Mouse (Mus musculus) megakaryocyte progenitor cell, adult 5-6 weeks (primary cell): ENCODE data around the gene Tceal3. TPM values are rescaled to one million over a fixed set of nuclear protein-coding genes. Genes with fewer than 3 reads are reported as not detected.
A peak's percentile ranks its signal among the peaks of the same experiment; 100 is the strongest.
"Not testable (repeated sequence)": the region's sequence is repeated elsewhere in the genome, so short reads cannot be mapped to it uniquely, and the experiment has no call there.

Experiments
- ATAC-seq: replicated peaks from 2 replicates; pipeline ENCODE4 v1.8.0; 2016; ENCODE audit warnings: mild to moderate bottlenecking, moderate TSS enrichment, inconsistent platforms; ENCODE audit not compliant: poor library complexity
- total RNA-seq, 2 experiments: library from RNA; stranded (forward) in 1 of 2; stranded (reverse) in 1 of 2; fragments of 157-497, 149-512 nt in 1 of 2; fragments of 200-1000 nt in 1 of 2; gene quantifications; 2 replicates each; pipeline versions ENCODE4 v1.2.3 to v1.2.4; 2015 to 2017

Tceal3 gene
- total RNA-seq (2015) (1.4 TPM in 1 of 2 replicates, not detected in the other), total RNA-seq (2017) (5.2 TPM in 1 of 2 replicates, not detected in the other)

GRCm38 (mm10) chrX:136590199-136590896, at the start of gene Tceal3:
Gene Tceal3 (plus strand): TSS chrX:136590842.
- no peak for ATAC-seq

GRCm38 (mm10) chrX:136543956-136544355, 46.7 kb upstream of the Tceal3 start, which contains the start of gene Kir3dl2:
Gene Kir3dl2 (minus strand): TSS chrX:136544056.
- ATAC-seq, result not testable (repeated sequence)

GRCm38 (mm10) chrX:136569094-136569493, 21.5 kb upstream of the Tceal3 start:
- not testable (repeated sequence) for ATAC-seq

- ATAC-seq, result no peak
These were observed 6.0 kb upstream of the Tceal3 start for GRCm38 (mm10) chrX:136584617-136585016.

GRCm38 (mm10) chrX:136590897-136591257, 235 bp downstream of the Tceal3 start:
- no peak for ATAC-seq

GRCm38 (mm10) chrX:136599416-136599815, 8.8 kb downstream of the Tceal3 start:
- ATAC-seq, result peak; percentile 71

GRCm38 (mm10) chrX:136606951-136607350, 16.3 kb downstream of the Tceal3 start:
- no peak for ATAC-seq

- ATAC-seq, result no peak
These were observed 16.8 kb downstream of the Tceal3 start for GRCm38 (mm10) chrX:136607395-136607794.

GRCm38 (mm10) chrX:136611346-136611745, 20.7 kb downstream of the Tceal3 start:
- ATAC-seq, result no peak

- peak; percentile 78 for ATAC-seq
These were observed 25.2 kb downstream of the Tceal3 start for GRCm38 (mm10) chrX:136615889-136616288.

GRCm38 (mm10) chrX:136624905-136625569, 34.4 kb downstream of the Tceal3 start:
- ATAC-seq, result peak; percentile 93

GRCm38 (mm10) chrX:136625959-136626358, 35.3 kb downstream of the Tceal3 start:
- ATAC-seq, result peak; percentile 58; the same call in 1 of the 2 replicates

GRCm38 (mm10) chrX:136635116-136635515, 44.5 kb downstream of the Tceal3 start:
- ATAC-seq, result no peak

- ATAC-seq, result peak; percentile 83
These were observed 49.1 kb downstream of the Tceal3 start for GRCm38 (mm10) chrX:136639754-136640153.

- ATAC-seq, result peak; percentile 63
These were observed 55.2 kb downstream of the Tceal3 start for GRCm38 (mm10) chrX:136645857-136646256.

- ATAC-seq, result peak; percentile 60
These were observed 75.7 kb downstream of the Tceal3 start for GRCm38 (mm10) chrX:136666281-136666706.

GRCm38 (mm10) chrX:136666762-136667464, 76.3 kb downstream of the Tceal3 start:
- ATAC-seq, result 0 out of 2 replicates have a peak, but pooled peaks have one; percentile 17

GRCm38 (mm10) chrX:136668794-136669193, 78.2 kb downstream of the Tceal3 start:
- no peak for ATAC-seq

GRCm38 (mm10) chrX:136680989-136681388, 90.3 kb downstream of the Tceal3 start:
- ATAC-seq, result peak; percentile 78

GRCm38 (mm10) chrX:136691606-136692293, 101.1 kb downstream of the Tceal3 start:
- ATAC-seq, result not testable (repeated sequence)

- ATAC-seq, result no peak
These were observed 101.6 kb downstream of the Tceal3 start for GRCm38 (mm10) chrX:136692294-136692675.
